Mouse (Mus musculus) megakaryocyte-erythroid progenitor cell, adult 5-6 weeks (primary cell): ENCODE results near the gene Capn3. TPM values are rescaled to one million over a fixed set of nuclear protein-coding genes. Genes with fewer than 3 reads are reported as not detected.

ENCODE experiments used
- ATAC-seq: replicated peaks from 2 replicates; pipeline ENCODE4 v1.8.0; 2016; ENCODE audit warnings: mild to moderate bottlenecking, inconsistent platforms; ENCODE audit not compliant: severe bottlenecking, poor library complexity, low FRiP score, low TSS enrichment
- total RNA-seq, 2 experiments: library from RNA; stranded (forward) in 1 of 2; stranded (reverse) in 1 of 2; fragments of 200-1000, 215-1000 nt in 1 of 2; fragments of >200 nt in 1 of 2; fragmentation: Nextera tagmentation in 1 of 2; gene quantifications; 2 replicates each; pipeline ENCODE4 v1.2.3; 2014 to 2017

Capn3 gene
- total RNA-seq, 2 experiments from 2014 or later = 0.59 TPM; not detected in 1

- no peak for ATAC-seq
These were observed 20.7 kb downstream of the Capn3 start for GRCm38 (mm10) chr2:120476277-120477087.

- peak; percentile 72 for ATAC-seq
These were observed 22.8 kb downstream of the Capn3 start for GRCm38 (mm10) chr2:120478600-120478999.

GRCm38 (mm10) chr2:120481921-120482320, 26.1 kb downstream of the Capn3 start:
- no peak for ATAC-seq

- ATAC-seq = no peak
These were observed 26.9 kb downstream of the Capn3 start for GRCm38 (mm10) chr2:120482506-120483389.

- no peak for ATAC-seq
These were observed 28.4 kb downstream of the Capn3 start for GRCm38 (mm10) chr2:120484241-120484640.

GRCm38 (mm10) chr2:120493254-120493653, 37.4 kb downstream of the Capn3 start:
- ATAC-seq = no peak

- ATAC-seq = no peak
These were observed 40.7 kb downstream of the Capn3 start for GRCm38 (mm10) chr2:120496511-120496910.

- ATAC-seq = peak; percentile 39; the same call in 1 of the 2 replicates
These were observed 44.2 kb downstream of the Capn3 start for GRCm38 (mm10) chr2:120499971-120500471.

GRCm38 (mm10) chr2:120501136-120501918, 45.5 kb downstream of the Capn3 start:
- no peak for ATAC-seq

- no peak for ATAC-seq
These were observed 46.2 kb downstream of the Capn3 start for GRCm38 (mm10) chr2:120501931-120502604.

GRCm38 (mm10) chr2:120502605-120502990, 46.8 kb downstream of the Capn3 start:
- no peak for ATAC-seq

- ATAC-seq = no peak
These were observed 47.3 kb downstream of the Capn3 start for GRCm38 (mm10) chr2:120503094-120503493.

GRCm38 (mm10) chr2:120503992-120504391, 48.2 kb downstream of the Capn3 start:
- ATAC-seq = no peak

GRCm38 (mm10) chr2:120514181-120514580, 58.4 kb downstream of the Capn3 start:
- ATAC-seq = no peak

- no peak for ATAC-seq
These were observed 62.9 kb downstream of the Capn3 start for GRCm38 (mm10) chr2:120518547-120519210.

- ATAC-seq = no peak
These were observed 71.0 kb downstream of the Capn3 start for GRCm38 (mm10) chr2:120526771-120527170.

- no peak for ATAC-seq
These were observed 73.7 kb downstream of the Capn3 start for GRCm38 (mm10) chr2:120529531-120529930.

- no peak for ATAC-seq
These were observed 75.4 kb downstream of the Capn3 start for GRCm38 (mm10) chr2:120531223-120531622.
